Mouse (Mus musculus) intestine, embryonic 16.5 days (tissue): ENCODE results near the gene Traf3ip3. TPM values are rescaled to one million over a fixed set of nuclear protein-coding genes. Genes with fewer than 3 reads are reported as not detected.

ENCODE experiments used
- ATAC-seq: fragments of 200-750 bp; cut with Nextera tagmentation; 2 replicates; pipeline ENCODE4 v1.8.0; 2017; ENCODE audit warnings: moderate TSS enrichment, moderate library complexity
- H3K27ac ChIP-seq: fragments of 300-500 bp; sonication (generic); 2 replicates; pipeline ENCODE4 v1.5.1; 2014; ENCODE audit warnings: mild to moderate bottlenecking, low read length
- H3K27me3 ChIP-seq: fragments of 300-500 bp; sonication (generic); replicated peaks from 2 replicates; pipeline ENCODE4 v1.6.1; 2014; ENCODE audit warnings: low read length, control low read depth, mixed read lengths; ENCODE audit not compliant: control insufficient read depth, insufficient read depth
- H3K36me3 ChIP-seq: fragments of 300-500 bp; sonication (generic); 2 replicates; pipeline ENCODE4 v1.6.1; 2014; ENCODE audit warnings: low read length, control low read depth; ENCODE audit not compliant: control insufficient read depth, insufficient read depth
- H3K4me1 ChIP-seq: fragments of 300-500 bp; sonication (generic); 2 replicates; pipeline ENCODE4 v1.6.1; 2014; ENCODE audit warnings: low read length, control low read depth, mixed read lengths; ENCODE audit not compliant: control insufficient read depth, insufficient read depth
- H3K4me2 ChIP-seq: fragments of 300-500 bp; sonication (generic); 2 replicates; pipeline ENCODE4 v1.6.1; 2014; ENCODE audit warnings: low read depth, low read length, control low read depth
- H3K4me3 ChIP-seq: fragments of 300-500 bp; sonication (generic); 2 replicates; pipeline ENCODE4 v1.5.1; 2014; ENCODE audit warnings: mild to moderate bottlenecking, low read length
- H3K9ac ChIP-seq: fragments of 300-500 bp; sonication (generic); 2 replicates; pipeline ENCODE4 v1.6.1; 2014; ENCODE audit warnings: low read depth, low read length
- H3K9me3 ChIP-seq: fragments of 300-500 bp; sonication (generic); 2 replicates; pipeline ENCODE4 v1.6.1; 2016; ENCODE audit warnings: low read length, control low read depth; ENCODE audit not compliant: control insufficient read depth
- WGBS: fragments of 180-500 bp; shearing (Covaris S2); extraction: QIAGEN DNeasy Blood & Tissue Kit; methylation state at CpG from one replicate; pipeline ENCODE4 v1.1.7; 2014; 5-methylcytosine and 5-hydroxymethylcytosine counted together
- polyA plus RNA-seq: library from polyadenylated mRNA; unstranded; fragments of >200 nt; fragmentation: Nextera tagmentation; extraction: Ambion mirVana; gene quantifications from 2 replicates; pipeline ENCODE4 v1.2.1, GENCODE M21; 2015

Traf3ip3 gene
- polyA plus RNA-seq, 1 experiment from 2014 or later = 3.4 TPM

GRCm38 (mm10) chr1:193220408-193220807, 18.9 kb upstream of the Traf3ip3 start:
- Histone ChIP-seq H3K36me3 (no peaks in the 10 kb centered on the region), H3K27ac (no peak overlapping the region), H3K4me3 (no peak overlapping the region), H3K9me3 (no peaks in the 10 kb centered on the region), H3K4me2 (no peak overlapping the region), H3K9ac (no peak overlapping the region), H3K4me1 (no peaks in the 10 kb centered on the region), H3K27me3 (no peaks in the 10 kb centered on the region)
- ATAC-seq = no peak
- 64% methylated on average over 5 of the region's 5 CpGs for WGBS

- Histone ChIP-seq H3K27ac (no peak overlapping the region), H3K9me3 (no peaks in the 10 kb centered on the region), H3K4me3 (no peak overlapping the region), H3K4me1 (no peaks in the 10 kb centered on the region), H3K9ac (no peak overlapping the region), H3K27me3 (no peaks in the 10 kb centered on the region), H3K4me2 (no peak overlapping the region), H3K36me3 (no peaks in the 10 kb centered on the region)
- WGBS = 71% methylated on average over 3 of the region's 3 CpGs
- ATAC-seq = no peak
Measured at GRCm38 (mm10) chr1:193216000-193216399, 14.5 kb upstream of the Traf3ip3 start.

DNA sequence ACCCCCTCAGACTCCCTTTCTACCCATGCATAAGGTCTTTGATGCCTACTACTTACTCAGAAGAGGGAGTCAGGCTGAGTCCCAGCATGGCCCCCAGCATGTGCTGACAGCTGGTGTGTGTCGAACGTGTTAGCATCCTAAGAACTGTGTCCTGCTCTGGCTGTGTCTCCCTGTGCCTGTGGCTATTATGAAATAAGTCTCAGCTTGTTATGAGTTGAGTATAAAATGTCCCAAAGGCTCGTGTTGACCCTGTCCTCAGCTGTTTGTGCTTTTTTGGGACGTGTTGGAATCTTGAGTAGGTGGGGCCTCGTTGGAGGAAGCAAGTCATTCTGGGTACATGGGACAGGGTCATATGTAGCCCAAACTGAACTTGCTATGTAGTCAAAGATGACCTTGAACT, 12.6 kb upstream of the Traf3ip3 start:
- Histone ChIP-seq H3K4me1 (no peaks in the 10 kb centered on the region), H3K27ac (no peak overlapping the region), H3K4me3 (no peak overlapping the region), H3K9ac (no peak overlapping the region), H3K36me3 (no peaks in the 10 kb centered on the region), H3K9me3 (no peaks in the 10 kb centered on the region), H3K4me2 (no peak overlapping the region), H3K27me3 (no peaks in the 10 kb centered on the region)
- 64% methylated on average over 5 of the region's 5 CpGs for WGBS
- no peak for ATAC-seq

DNA sequence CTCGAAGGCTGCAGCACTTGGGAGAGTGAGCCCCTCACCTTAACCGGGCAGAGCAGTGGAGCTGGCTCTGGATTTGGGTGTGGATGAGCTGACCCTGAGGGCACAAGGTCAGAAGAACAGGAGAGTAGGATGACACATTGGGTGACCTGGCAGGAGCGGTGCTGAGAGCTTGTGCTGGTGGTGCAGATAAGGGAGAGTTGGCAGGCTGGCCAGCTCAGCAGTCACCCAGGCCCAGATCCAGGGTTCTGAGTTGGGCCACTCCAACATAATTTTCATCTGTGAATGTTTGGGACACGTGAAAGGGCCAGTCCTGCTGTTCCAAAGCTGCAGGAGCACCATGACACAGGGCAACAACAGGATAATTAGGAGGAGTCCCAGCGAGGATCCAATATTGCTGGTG, 9.9 kb upstream of the Traf3ip3 start:
- no peaks in the 10 kb centered on the region for H3K4me1 ChIP-seq
- ATAC-seq = no peak
- no peak overlapping the region for H3K4me3 ChIP-seq
- H3K27ac ChIP-seq = no peak overlapping the region
- H3K36me3 ChIP-seq = no peaks in the 10 kb centered on the region
- H3K9me3 ChIP-seq = no peaks in the 10 kb centered on the region
- H3K27me3 ChIP-seq = no peaks in the 10 kb centered on the region
- 75% methylated on average over 5 of the region's 5 CpGs for WGBS
- H3K9ac ChIP-seq = no peak overlapping the region
- H3K4me2 ChIP-seq = no peak overlapping the region

GRCm38 (mm10) chr1:193208178-193208577, 6.7 kb upstream of the Traf3ip3 start:
- no peaks in the 10 kb centered on the region for H3K36me3 ChIP-seq
- no peak overlapping the region for H3K4me2 ChIP-seq
- H3K4me3 ChIP-seq = no peak overlapping the region
- H3K27me3 ChIP-seq = no peaks in the 10 kb centered on the region
- WGBS = 36% methylated on average over 2 of the region's 2 CpGs
- 0 out of 2 replicates have a peak, but pooled peaks have one; percentile 38 for ATAC-seq
- H3K9ac ChIP-seq = no peak overlapping the region
- no peak overlapping the region for H3K27ac ChIP-seq
- no peaks in the 10 kb centered on the region for H3K9me3 ChIP-seq
- H3K4me1 ChIP-seq = no peaks in the 10 kb centered on the region

- ATAC-seq = no peak
- Histone ChIP-seq H3K9ac (no peak within 1 kb of the TSS), H3K36me3 (no peaks in the 10 kb centered on the region), H3K4me2 (no peak within 1 kb of the TSS), H3K9me3 (no peaks in the 10 kb centered on the region), H3K4me3 (no peak within 1 kb of the TSS), H3K4me1 (no peaks in the 10 kb centered on the region), H3K27me3 (no peaks in the 10 kb centered on the region), H3K27ac (no peak within 1 kb of the TSS)
- WGBS = 92% methylated on average over 3 of the region's 3 CpGs
Measured at GRCm38 (mm10) chr1:193207503-193207902, 6.0 kb upstream of the Traf3ip3 start, which contains the start of gene Lamb3. TSS of gene Lamb3 (plus strand) at chr1:193207699.

DNA sequence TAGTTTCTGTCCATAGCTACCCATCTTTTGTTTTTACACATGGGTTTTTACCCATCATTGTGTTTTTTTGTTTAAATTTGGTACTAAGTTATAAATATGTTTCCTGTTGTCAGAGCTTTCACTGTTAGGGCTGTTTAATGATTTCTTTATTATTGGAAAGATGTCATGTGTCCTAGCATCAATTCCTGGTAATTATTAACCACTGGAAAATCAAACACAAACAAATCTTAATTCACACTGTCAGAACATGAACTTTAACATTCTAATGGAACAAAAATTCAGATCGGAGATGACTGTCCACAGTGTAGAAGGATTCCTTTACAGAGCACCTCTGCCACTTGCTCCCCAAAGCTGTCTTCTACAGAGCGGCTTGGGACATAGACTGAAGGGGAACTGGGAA, 3.9 kb upstream of the Traf3ip3 start:
- H3K36me3 ChIP-seq = no peaks in the 10 kb centered on the region
- H3K4me2 ChIP-seq = no peak overlapping the region
- H3K9me3 ChIP-seq = no peaks in the 10 kb centered on the region
- no peak for ATAC-seq
- no peaks in the 10 kb centered on the region for H3K27me3 ChIP-seq
- no peaks in the 10 kb centered on the region for H3K4me1 ChIP-seq
- no peak overlapping the region for H3K9ac ChIP-seq
- 63% methylated on average over 2 of the region's 2 CpGs for WGBS
- no peak overlapping the region for H3K27ac ChIP-seq
- H3K4me3 ChIP-seq = no peak overlapping the region

- WGBS = 55% methylated on average over 2 of the region's 2 CpGs
- Histone ChIP-seq H3K36me3 (no peaks in the 10 kb centered on the region), H3K27me3 (no peaks in the 10 kb centered on the region), H3K9me3 (no peaks in the 10 kb centered on the region), H3K4me2 (no peak overlapping the region), H3K4me3 (no peak overlapping the region), H3K9ac (no peak overlapping the region), H3K4me1 (no peaks in the 10 kb centered on the region), H3K27ac (no peak overlapping the region)
- no peak for ATAC-seq
Measured at GRCm38 (mm10) chr1:193203821-193204220, 2.3 kb upstream of the Traf3ip3 start.

DNA sequence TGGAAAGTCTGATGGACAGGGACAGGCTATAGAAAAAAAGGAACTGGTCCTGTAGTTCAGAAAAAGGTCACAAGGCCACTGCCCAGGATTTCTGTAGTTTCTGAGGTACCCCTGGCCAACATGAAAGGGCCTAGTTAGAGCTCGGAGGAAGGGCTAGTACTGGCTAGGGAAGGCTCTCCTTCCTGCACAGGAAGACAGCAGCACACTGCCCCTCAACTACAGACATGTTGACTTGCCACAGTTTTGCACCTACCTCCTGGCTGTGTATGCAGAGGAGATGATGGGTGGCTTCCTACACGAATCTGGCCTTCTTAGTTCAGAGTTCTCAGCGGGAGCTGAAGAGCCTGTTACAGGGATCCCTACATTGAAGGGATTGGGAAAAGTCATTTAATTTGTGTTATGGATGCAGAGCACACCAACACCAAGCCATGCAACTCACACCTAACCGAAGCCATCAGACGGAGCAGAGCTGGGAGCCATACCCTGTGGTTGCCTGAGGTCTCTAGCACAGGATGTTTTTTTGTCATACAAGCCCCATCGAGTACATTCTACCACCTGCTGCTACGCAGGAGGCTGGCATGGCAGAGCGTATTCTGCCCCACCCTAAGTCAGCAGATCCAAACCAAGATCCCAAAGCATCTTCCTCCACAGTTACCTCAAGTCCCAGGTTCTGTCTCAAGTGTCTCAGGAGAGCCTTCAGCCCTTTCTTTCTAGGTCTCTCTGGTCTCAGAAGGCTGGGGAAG, 692 bp downstream of the Traf3ip3 start:
- Histone ChIP-seq H3K36me3 (no peaks in the 10 kb centered on the region), H3K27me3 (no peaks in the 10 kb centered on the region), H3K4me2 (no peak overlapping the region), H3K4me1 (no peaks in the 10 kb centered on the region), H3K9ac (no peak overlapping the region), H3K27ac (no peak overlapping the region), H3K4me3 (no peak overlapping the region), H3K9me3 (no peaks in the 10 kb centered on the region)
- ATAC-seq = no peak
- WGBS = 83% methylated on average over 8 of the region's 8 CpGs

DNA sequence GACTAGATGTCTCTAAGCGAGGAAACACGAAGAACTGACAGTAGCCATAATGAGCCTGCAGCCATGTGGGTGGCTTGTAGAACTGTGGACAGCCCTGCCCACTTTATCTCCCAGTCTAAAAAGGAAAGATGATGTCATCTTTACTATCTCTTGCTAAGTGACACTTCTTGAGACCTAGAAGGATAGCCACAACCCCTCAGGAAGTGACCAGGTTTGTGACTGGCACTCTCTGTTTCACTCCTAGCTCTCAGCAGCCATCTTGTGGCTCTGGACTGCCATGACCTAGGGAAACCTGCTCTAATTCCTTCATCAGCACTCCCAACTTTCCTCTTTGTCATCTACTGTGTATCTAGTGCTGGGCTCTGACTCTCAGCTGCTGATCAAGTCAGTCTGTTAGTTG, 3.2 kb downstream of the Traf3ip3 start:
- no peaks in the 10 kb centered on the region for H3K27me3 ChIP-seq
- no peak overlapping the region for H3K4me3 ChIP-seq
- H3K27ac ChIP-seq = no peak overlapping the region
- WGBS = 97% methylated on average over 2 of the region's 2 CpGs
- no peaks in the 10 kb centered on the region for H3K36me3 ChIP-seq
- no peak overlapping the region for H3K9ac ChIP-seq
- H3K4me1 ChIP-seq = no peaks in the 10 kb centered on the region
- no peak overlapping the region for H3K4me2 ChIP-seq
- ATAC-seq = peak; percentile 40; the same call in 1 of the 2 replicates
- no peaks in the 10 kb centered on the region for H3K9me3 ChIP-seq
